Mouse (Mus musculus) 3134 (cell line): ENCODE results near the gene Tgfbr2.

Source experiments
- DNase-seq: peaks from one replicate; pipeline ENCODE4 v3.0.0-alpha.2; 2011; ENCODE audit warnings: low spot score; ENCODE audit not compliant: insufficient read length; ENCODE audit errors: extremely low read depth

Gene Tgfbr2

GRCm38 (mm10) chr9:116122544-116122943 is 52.6 kb downstream of the Tgfbr2 start:
- DNase-seq: no peak

GRCm38 (mm10) chr9:116121472-116121871 is 53.7 kb downstream of the Tgfbr2 start:
- no peak for DNase-seq

- DNase-seq: no peak
These were observed 55.2 kb downstream of the Tgfbr2 start for GRCm38 (mm10) chr9:116119990-116120389.

- no peak for DNase-seq
These were observed 56.8 kb downstream of the Tgfbr2 start for GRCm38 (mm10) chr9:116118332-116118872.

- no peak for DNase-seq
These were observed 59.3 kb downstream of the Tgfbr2 start for GRCm38 (mm10) chr9:116115875-116116274.

- no peak for DNase-seq
These were observed 60.8 kb downstream of the Tgfbr2 start for GRCm38 (mm10) chr9:116114339-116114738.

GRCm38 (mm10) chr9:116111149-116111970 is 63.8 kb downstream of the Tgfbr2 start:
- no peak for DNase-seq

- no peak for DNase-seq
These were observed 66.4 kb downstream of the Tgfbr2 start for GRCm38 (mm10) chr9:116108729-116109128.

GRCm38 (mm10) chr9:116104770-116105169 is 70.4 kb downstream of the Tgfbr2 start:
- no peak for DNase-seq

GRCm38 (mm10) chr9:116101842-116102241 is 73.3 kb downstream of the Tgfbr2 start:
- no peak for DNase-seq

- no peak for DNase-seq
These were observed 75.1 kb downstream of the Tgfbr2 start for GRCm38 (mm10) chr9:116100015-116100414.

GRCm38 (mm10) chr9:116099596-116099993 is 75.6 kb downstream of the Tgfbr2 start:
- DNase-seq: no peak

- DNase-seq: no peak
These were observed 76.2 kb downstream of the Tgfbr2 start for GRCm38 (mm10) chr9:116098724-116099595.

GRCm38 (mm10) chr9:116091921-116092320 is 83.2 kb downstream of the Tgfbr2 start:
- DNase-seq: no peak

GRCm38 (mm10) chr9:116091101-116091841 is 83.9 kb downstream of the Tgfbr2 start:
- no peak for DNase-seq

- DNase-seq: no peak
These were observed 84.9 kb downstream of the Tgfbr2 start for GRCm38 (mm10) chr9:116090296-116090695.

GRCm38 (mm10) chr9:116088912-116089311 is 86.2 kb downstream of the Tgfbr2 start:
- DNase-seq: no peak

GRCm38 (mm10) chr9:116087880-116088279 is 87.3 kb downstream of the Tgfbr2 start:
- DNase-seq: no peak

- no peak for DNase-seq
These were observed 87.9 kb downstream of the Tgfbr2 start for GRCm38 (mm10) chr9:116087263-116087662.

- no peak for DNase-seq
These were observed 89.2 kb downstream of the Tgfbr2 start for GRCm38 (mm10) chr9:116085999-116086398.
